Mouse (Mus musculus) bone marrow macrophage, adult 2 months (primary cell): ENCODE data around the gene Pmm2. TPM values are rescaled to one million over a fixed set of nuclear protein-coding genes. Genes with fewer than 3 reads are reported as not detected.
A peak's percentile ranks its signal among the peaks of the same experiment; 100 is the strongest.

Experiments
- H3K27ac ChIP-seq: 2 replicates; pipeline ENCODE4 v1.5.1; 2012; ENCODE audit warnings: low read depth, low read length; ENCODE audit not compliant: insufficient read depth
- H3K4me1 ChIP-seq: 2 replicates; pipeline ENCODE4 v1.6.1; 2012; ENCODE audit warnings: low read length; ENCODE audit not compliant: control insufficient read depth, insufficient read depth
- H3K4me3 ChIP-seq: 2 replicates; pipeline ENCODE4 v1.5.1; 2012; ENCODE audit warnings: mild to moderate bottlenecking, low read length, moderate library complexity; ENCODE audit not compliant: insufficient read depth
- CTCF ChIP-seq: IDR thresholded peaks from 2 replicates; pipeline ENCODE4 v1.5.1; 2012; ENCODE audit warnings: low read depth, mild to moderate bottlenecking, low read length, moderate library complexity
- POLR2A ChIP-seq: IDR thresholded peaks from 2 replicates; pipeline ENCODE4 v1.6.1; 2012; ENCODE audit warnings: mild to moderate bottlenecking, low read depth, low read length, borderline replicate concordance
- polyA plus RNA-seq: library from polyadenylated mRNA; stranded (reverse); fragments of >200 nt; gene quantifications from 2 replicates; pipeline ENCODE4 v1.2.4, GENCODE M21; 2012; ENCODE audit not compliant: missing spikeins, insufficient read depth, insufficient read length

Pmm2 gene
- polyA plus RNA-seq, 1 experiment, result 59.0 TPM

GRCm38 (mm10) chr16:8668386-8668785, 30.9 kb downstream of the Pmm2 start:
- Histone ChIP-seq H3K27ac (no peak overlapping the region), H3K4me1 (peaks cover 40% of the 10 kb centered on the region), H3K4me3 (no peak overlapping the region)
- TF ChIP-seq POLR2A, result no peak
- no peak for TF ChIP-seq CTCF

GRCm38 (mm10) chr16:8669432-8669831, 32.0 kb downstream of the Pmm2 start:
- H3K4me1 ChIP-seq, result peaks cover 40% of the 10 kb centered on the region
- no peak for TF ChIP-seq CTCF
- no peak for TF ChIP-seq POLR2A
- no peak overlapping the region for H3K4me3 ChIP-seq
- H3K27ac ChIP-seq, result no peak overlapping the region

GRCm38 (mm10) chr16:8670041-8671035, 32.9 kb downstream of the Pmm2 start:
- Histone ChIP-seq H3K27ac (no peak overlapping the region), H3K4me3 (no peak overlapping the region), H3K4me1 (peaks cover 40% of the 10 kb centered on the region)
- TF ChIP-seq CTCF (no peak), POLR2A (no peak)

- Histone ChIP-seq H3K4me3 (peak within 1 kb of the TSS; percentile 65), H3K4me1 (peaks cover 29% of the 10 kb centered on the region), H3K27ac (no peak within 1 kb of the TSS)
- TF ChIP-seq CTCF, result no peak
- TF ChIP-seq POLR2A, result no peak
These were observed 34.3 kb downstream of the Pmm2 start, which contains the start of gene Carhsp1 for GRCm38 (mm10) chr16:8671551-8672349. Gene Carhsp1 (minus strand): TSS chr16:8672155.

GRCm38 (mm10) chr16:8672350-8672687, 34.8 kb downstream of the Pmm2 start:
- peak overlapping the region; percentile 65 for H3K4me3 ChIP-seq
- no peak for TF ChIP-seq POLR2A
- TF ChIP-seq CTCF, result no peak
- H3K27ac ChIP-seq, result no peak overlapping the region
- H3K4me1 ChIP-seq, result peaks cover 24% of the 10 kb centered on the region

GRCm38 (mm10) chr16:8672811-8673210, 35.3 kb downstream of the Pmm2 start:
- Histone ChIP-seq H3K4me3 (no peak overlapping the region), H3K4me1 (peaks cover 19% of the 10 kb centered on the region), H3K27ac (no peak overlapping the region)
- TF ChIP-seq POLR2A (no peak), CTCF (no peak)

- peaks cover 15% of the 10 kb centered on the region for H3K4me1 ChIP-seq
- H3K4me3 ChIP-seq, result no peak overlapping the region
- TF ChIP-seq POLR2A (no peak), CTCF (no peak)
- H3K27ac ChIP-seq, result no peak overlapping the region
These were observed 35.9 kb downstream of the Pmm2 start for GRCm38 (mm10) chr16:8673343-8673742.

GRCm38 (mm10) chr16:8674165-8674564, 36.7 kb downstream of the Pmm2 start:
- no peak overlapping the region for H3K4me3 ChIP-seq
- TF ChIP-seq CTCF, result peak; percentile 93
- TF ChIP-seq POLR2A, result no peak
- H3K4me1 ChIP-seq, result peaks cover 15% of the 10 kb centered on the region
- H3K27ac ChIP-seq, result no peak overlapping the region

GRCm38 (mm10) chr16:8675559-8675958, 38.1 kb downstream of the Pmm2 start:
- Histone ChIP-seq H3K4me3 (no peak overlapping the region), H3K4me1 (peaks cover 6% of the 10 kb centered on the region), H3K27ac (no peak overlapping the region)
- TF ChIP-seq POLR2A, result no peak
- no peak for TF ChIP-seq CTCF

- no peak overlapping the region for H3K4me3 ChIP-seq
- H3K27ac ChIP-seq, result no peak overlapping the region
- H3K4me1 ChIP-seq, result peaks cover 2% of the 10 kb centered on the region; the same call in 1 of the 2 replicates
These were observed 38.8 kb downstream of the Pmm2 start for GRCm38 (mm10) chr16:8676228-8676627.

More at GRCm38 (mm10) chr16:8676228-8676627, 38.8 kb downstream of the Pmm2 start:
- no peak for TF ChIP-seq POLR2A
- no peak for TF ChIP-seq CTCF
